Mouse (Mus musculus): ENCODE results near the gene Fhl3. TPM values are rescaled to one million over a fixed set of nuclear protein-coding genes. Genes with fewer than 3 reads are reported as not detected.

Gene Fhl3
- total and polyA plus RNA-seq, 2 experiments from 2014 or later, result 1.4 to 3.0 TPM

GRCm38 (mm10) chr4:124719101-124719500, 18.6 kb downstream of the Fhl3 start:
- Histone ChIP-seq H3K36me3 (ENCODE audit: insufficient read depth) (peaks cover 70% of the 10 kb centered on the region), H3K4me3 (ENCODE audit: low read depth, low read length) (no peak overlapping the region)
- 92% methylated on average over 4 of the region's 4 CpGs for WGBS

GRCm38 (mm10) chr4:124726121-124726520, 25.6 kb downstream of the Fhl3 start:
- no peak overlapping the region for H3K27ac ChIP-seq (ENCODE audit: low read depth, low read length)
- TF ChIP-seq CTCF (IDR thresholded peaks at IDR 0.05; ENCODE audit: low read depth), result no peak
- H3K27me3 ChIP-seq (ENCODE audit: insufficient read depth, low read length), result no peaks in the 10 kb centered on the region
- H3K4me1 ChIP-seq (ENCODE audit: insufficient read depth), result no peaks in the 10 kb centered on the region
- DNase-seq, result no peak
- H3K36me3 ChIP-seq (ENCODE audit: insufficient read depth), result peaks cover 93% of the 10 kb centered on the region
- H3K9me3 ChIP-seq (ENCODE audit: low read length), result no peaks in the 10 kb centered on the region
- H3K4me2 ChIP-seq (ENCODE audit: low read depth), result no peak overlapping the region
- ATAC-seq, result no peak
- H3K4me3 ChIP-seq (ENCODE audit: low read depth, low read length), result no peak overlapping the region
- H3K9ac ChIP-seq, result no peak overlapping the region
- WGBS, result 85% methylated on average over 6 of the region's 6 CpGs

More at GRCm38 (mm10) chr4:124719101-124719500, 18.6 kb downstream of the Fhl3 start:
- H3K9ac ChIP-seq, result no peak overlapping the region
- TF ChIP-seq CTCF (IDR thresholded peaks at IDR 0.05; ENCODE audit: low read depth), result no peak
- no peaks in the 10 kb centered on the region for H3K27me3 ChIP-seq (ENCODE audit: insufficient read depth, low read length)
- H3K4me2 ChIP-seq (ENCODE audit: low read depth), result no peak overlapping the region
- no peak overlapping the region for H3K27ac ChIP-seq (ENCODE audit: low read depth, low read length)
- no peaks in the 10 kb centered on the region for H3K9me3 ChIP-seq (ENCODE audit: low read length)
- DNase-seq, result no peak
- no peak for ATAC-seq
- peaks cover 7% of the 10 kb centered on the region; the same call in 1 of the 2 replicates for H3K4me1 ChIP-seq (ENCODE audit: insufficient read depth)

GRCm38 (mm10) chr4:124736952-124737351, 36.5 kb downstream of the Fhl3 start:
- ATAC-seq, result peak; percentile 58

GRCm38 (mm10) chr4:124737486-124737885, 37.0 kb downstream of the Fhl3 start:
- TF ChIP-seq CTCF (IDR thresholded peaks at IDR 0.05; ENCODE audit: low read depth), result no peak
- DNase-seq (no peak), ATAC-seq (no peak)
- Histone ChIP-seq H3K27me3 (ENCODE audit: insufficient read depth, low read length) (no peaks in the 10 kb centered on the region), H3K4me1 (ENCODE audit: insufficient read depth) (peaks cover 5% of the 10 kb centered on the region; the same call in 1 of the 2 replicates), H3K36me3 (ENCODE audit: insufficient read depth) (peaks cover 11% of the 10 kb centered on the region), H3K9ac (no peak overlapping the region), H3K4me3 (ENCODE audit: low read depth, low read length) (no peak overlapping the region), H3K9me3 (ENCODE audit: low read length) (no peaks in the 10 kb centered on the region), H3K4me2 (ENCODE audit: low read depth) (no peak overlapping the region), H3K27ac (ENCODE audit: low read depth, low read length) (no peak overlapping the region)
- 69% methylated on average over 5 of the region's 5 CpGs for WGBS

More at GRCm38 (mm10) chr4:124736952-124737351, 36.5 kb downstream of the Fhl3 start:
- peaks cover under 1% of the 10 kb centered on the region; the same call in 1 of the 2 replicates for H3K4me1 ChIP-seq (ENCODE audit: insufficient read depth)
- H3K4me2 ChIP-seq (ENCODE audit: low read depth), result no peak overlapping the region
- H3K9ac ChIP-seq, result no peak overlapping the region
- WGBS, result 56% methylated on average over 2 of the region's 2 CpGs
- H3K4me3 ChIP-seq (ENCODE audit: low read depth, low read length), result no peak overlapping the region
- DNase-seq, result peak; percentile 31
- no peak overlapping the region for H3K27ac ChIP-seq (ENCODE audit: low read depth, low read length)
- no peaks in the 10 kb centered on the region for H3K9me3 ChIP-seq (ENCODE audit: low read length)
- peaks cover 17% of the 10 kb centered on the region for H3K36me3 ChIP-seq (ENCODE audit: insufficient read depth)
- TF ChIP-seq CTCF (IDR thresholded peaks at IDR 0.05; ENCODE audit: low read depth), result no peak
- no peaks in the 10 kb centered on the region for H3K27me3 ChIP-seq (ENCODE audit: insufficient read depth, low read length)

- 60% methylated on average over 4 of the region's 4 CpGs for WGBS
- Histone ChIP-seq H3K9ac (no peak overlapping the region), H3K4me3 (ENCODE audit: low read depth, low read length) (no peak overlapping the region), H3K4me2 (ENCODE audit: low read depth) (no peak overlapping the region), H3K4me1 (ENCODE audit: insufficient read depth) (peaks cover 9% of the 10 kb centered on the region; the same call in 1 of the 2 replicates), H3K27ac (ENCODE audit: low read depth, low read length) (no peak overlapping the region), H3K9me3 (ENCODE audit: low read length) (no peaks in the 10 kb centered on the region), H3K27me3 (ENCODE audit: insufficient read depth, low read length) (no peaks in the 10 kb centered on the region), H3K36me3 (ENCODE audit: insufficient read depth) (peaks cover 6% of the 10 kb centered on the region)
- DNase-seq, result no peak
- ATAC-seq, result no peak
- TF ChIP-seq CTCF (IDR thresholded peaks at IDR 0.05; ENCODE audit: low read depth), result peak; percentile 2
These were observed 37.5 kb downstream of the Fhl3 start for GRCm38 (mm10) chr4:124738013-124738412.

GRCm38 (mm10) chr4:124738783-124739182, 38.3 kb downstream of the Fhl3 start:
- 68% methylated on average over 1 of the region's 1 CpGs for WGBS
- peaks cover 9% of the 10 kb centered on the region; the same call in 1 of the 2 replicates for H3K4me1 ChIP-seq (ENCODE audit: insufficient read depth)
- H3K36me3 ChIP-seq (ENCODE audit: insufficient read depth), result peaks cover 1% of the 10 kb centered on the region; the same call in 1 of the 2 replicates
- no peak for TF ChIP-seq CTCF (IDR thresholded peaks at IDR 0.05; ENCODE audit: low read depth)
- H3K27me3 ChIP-seq (ENCODE audit: insufficient read depth, low read length), result no peaks in the 10 kb centered on the region
- DNase-seq, result no peak
- H3K4me3 ChIP-seq (ENCODE audit: low read depth, low read length), result no peak overlapping the region
- H3K4me2 ChIP-seq (ENCODE audit: low read depth), result no peak overlapping the region
- no peaks in the 10 kb centered on the region for H3K9me3 ChIP-seq (ENCODE audit: low read length)
- ATAC-seq, result no peak
- H3K27ac ChIP-seq (ENCODE audit: low read depth, low read length), result no peak overlapping the region
- H3K9ac ChIP-seq, result no peak overlapping the region

GRCm38 (mm10) chr4:124741376-124742343, 41.2 kb downstream of the Fhl3 start, which contains the start of gene Inpp5b:
TSS of gene Inpp5b (plus strand) at chr4:124741850.
- ATAC-seq (peak; percentile 91), DNase-seq (peak; percentile 78)
- H3K9me3 ChIP-seq (ENCODE audit: low read length), result no peaks in the 10 kb centered on the region
- TF ChIP-seq CTCF (IDR thresholded peaks at IDR 0.05; ENCODE audit: low read depth), result no peak; the same call in 1 of the 2 replicates
- H3K4me2 ChIP-seq (ENCODE audit: low read depth), result peak within 1 kb of the TSS; percentile 70
- H3K27me3 ChIP-seq (ENCODE audit: insufficient read depth, low read length), result no peaks in the 10 kb centered on the region
- H3K4me3 ChIP-seq (ENCODE audit: low read depth, low read length), result peak within 1 kb of the TSS; percentile 65
- peak within 1 kb of the TSS; percentile 65 for H3K9ac ChIP-seq
- peaks cover 15% of the 10 kb centered on the region for H3K36me3 ChIP-seq (ENCODE audit: insufficient read depth)
- H3K27ac ChIP-seq (ENCODE audit: low read depth, low read length), result peak within 1 kb of the TSS; percentile 58
- WGBS, result 21% methylated on average over 25 of the region's 25 CpGs
- H3K4me1 ChIP-seq (ENCODE audit: insufficient read depth), result peaks cover 9% of the 10 kb centered on the region; the same call in 1 of the 2 replicates
